20 mouse cellular contexts compared by ENCODE assay signal in genomic region chrX:99690971-99691370, GRCm38 (mm10).
DNase-seq lines count a peak whose midpoint lies in the region; ATAC-seq and TF ChIP-seq lines count a peak whose summit lies in the region.
"Had no signal": no experiment of that assay in that cellular context is flagged by ENCODE, and none has a peak within 500 bp of the region (broad histone marks: within the 10 kb centered on the region; RNA-seq: fewer than 3 reads in every experiment).

No protein-coding gene starts in this region.

- 70% methylated on average over 4 of the region's 4 CpGs for WGBS in midbrain, embryonic 14.5 days

- no peaks in the 10 kb centered on the region for H3K27me3 ChIP-seq in midbrain, embryonic 14.5 days (ENCODE audit: control insufficient read depth, insufficient read depth, low read length)
- H3K27me3 ChIP-seq: heart, embryonic 15.5 days had no signal

- peak; percentile 92 for ATAC-seq in frontal cortex, adult (ENCODE audit: low TSS enrichment)
- no peak for ATAC-seq in midbrain, embryonic 14.5 days (ENCODE audit: low FRiP score, low TSS enrichment)
- ATAC-seq: activated CD4-positive, CD25-positive, alpha-beta regulatory T cell, adult 4 months; midbrain, embryonic 15.5 days; Patski had no signal

- H3K4me2 ChIP-seq in midbrain, embryonic 14.5 days (ENCODE audit: low read length), result no peak overlapping the region
- H3K4me2 ChIP-seq: heart, embryonic 15.5 days; lung, embryonic 15.5 days; midbrain, embryonic 15.5 days; stomach, embryonic 15.5 days had no signal

- H3K36me3 ChIP-seq in midbrain, embryonic 14.5 days (ENCODE audit: control insufficient read depth, insufficient read depth, low read length), result no peaks in the 10 kb centered on the region
- H3K36me3 ChIP-seq: heart, embryonic 15.5 days; lung, embryonic 15.5 days; midbrain, embryonic 15.5 days; stomach, embryonic 15.5 days had no signal

- no peak overlapping the region for H3K27ac ChIP-seq in left cerebral cortex, adult 2 months
- H3K27ac ChIP-seq in midbrain, embryonic 14.5 days (replicated peaks; ENCODE audit: low read depth, low read length), result no peak overlapping the region
- H3K27ac ChIP-seq: heart, adult 2 months; heart, embryonic 15.5 days; lung, embryonic 15.5 days; midbrain, embryonic 15.5 days; stomach, embryonic 15.5 days had no signal

- DNase-seq in frontal cortex, postnatal 14 days (ENCODE audit: low spot score in 2 of 2), result no peak
- peak; percentile 2 to 23 for DNase-seq in left cerebral cortex, postnatal 14 days (ENCODE audit: low spot score in 2 of 2)
- DNase-seq in left cerebral cortex, adult 2 months (ENCODE audit: extremely low spot score in 1 of 2, low spot score in 2 of 2), result no peak
- peak; percentile 36 for DNase-seq in brain, adult 2 months (ENCODE audit: low read depth, low spot score)
- DNase-seq in right cerebral cortex, postnatal 25 days, result peak; percentile 4
- DNase-seq in midbrain, embryonic 14.5 days, result no peak
- no peak for DNase-seq in ovary, postnatal 14 days (ENCODE audit: low spot score)
- DNase-seq: adrenal gland, postnatal 14 days; cerebellum, adult 9-10 months; heart, adult 2 months; kidney, adult 2 months; kidney, postnatal 14 days; retina, postnatal 1 day had no signal

- no peaks in the 10 kb centered on the region for H3K4me1 ChIP-seq in midbrain, embryonic 14.5 days (ENCODE audit: control insufficient read depth, insufficient read depth, low read length)
- H3K4me1 ChIP-seq: heart, embryonic 15.5 days; lung, embryonic 15.5 days; midbrain, embryonic 15.5 days; stomach, embryonic 15.5 days had no signal

- no peak overlapping the region for H3K4me3 ChIP-seq in left cerebral cortex, adult 2 months
- no peak overlapping the region for H3K4me3 ChIP-seq in midbrain, embryonic 14.5 days (replicated peaks; ENCODE audit: low read depth, low read length)
- H3K4me3 ChIP-seq: heart, adult 2 months; heart, embryonic 15.5 days; lung, embryonic 15.5 days; midbrain, embryonic 15.5 days; stomach, embryonic 15.5 days had no signal

- H3K9ac ChIP-seq in midbrain, embryonic 14.5 days (replicated peaks; ENCODE audit: low read length), result no peak overlapping the region
- H3K9ac ChIP-seq: heart, embryonic 15.5 days; lung, embryonic 15.5 days; midbrain, embryonic 15.5 days; stomach, embryonic 15.5 days had no signal

- TF ChIP-seq CTCF in left cerebral cortex, adult 2 months (IDR thresholded peaks at IDR 0.05), result no peak

- no peaks in the 10 kb centered on the region for H3K9me3 ChIP-seq in midbrain, embryonic 14.5 days (ENCODE audit: control insufficient read depth, low read length)
- H3K9me3 ChIP-seq: heart, embryonic 15.5 days; lung, embryonic 15.5 days; midbrain, embryonic 15.5 days; stomach, embryonic 15.5 days had no signal

- intact Hi-C loops in left cerebral cortex, postnatal 14 days (cut with DNase I), result no loop called here
- intact Hi-C loops in left cerebral cortex, adult 2 months (cut with DNase I), result no loop called here

Comparison
In these comparisons a context has a peak if more than half of its experiments do, and no peak if none do; other contexts are left out.
1. DNase-seq: peak in left cerebral cortex, postnatal 14 days (2 of 2), brain, adult 2 months (single experiment) and right cerebral cortex, postnatal 25 days (single experiment); none in frontal cortex, postnatal 14 days (0 of 2), left cerebral cortex, adult 2 months (0 of 2), midbrain, embryonic 14.5 days (single experiment) and ovary, postnatal 14 days (single experiment).